Mouse (Mus musculus) limb, embryonic 11.5 days (tissue): Measurements from ENCODE around the gene Rbfox1. TPM values are rescaled to one million over a fixed set of nuclear protein-coding genes. Genes with fewer than 3 reads are reported as not detected.

ENCODE experiments used
- ATAC-seq: fragments of 200-750 bp; cut with Nextera tagmentation; 2 replicates; pipeline ENCODE4 v1.8.0; 2017; ENCODE audit warnings: low read depth; ENCODE audit not compliant: insufficient number of reproducible peaks, low FRiP score, low TSS enrichment
- DNase-seq: peaks from one replicate; pipeline ENCODE4 v3.0.0-alpha.2; 2015; ENCODE audit warnings: low spot score
- H3K27ac ChIP-seq: fragments of 300-500 bp; sonication (generic); replicated peaks from 2 replicates; pipeline ENCODE4 v1.5.1; 2014; ENCODE audit warnings: low read depth, mild to moderate bottlenecking, low read length
- H3K27me3 ChIP-seq: fragments of 300-500 bp; sonication (generic); 2 replicates; pipeline ENCODE4 v1.6.1; 2014; ENCODE audit warnings: mild to moderate bottlenecking, low read length, mixed read lengths; ENCODE audit not compliant: control insufficient read depth, insufficient read depth
- H3K36me3 ChIP-seq: fragments of 300-500 bp; sonication (generic); 2 replicates; pipeline ENCODE4 v1.6.1; 2014; ENCODE audit warnings: mild to moderate bottlenecking, low read length, moderate library complexity, mixed read lengths; ENCODE audit not compliant: control insufficient read depth, insufficient read depth
- H3K4me1 ChIP-seq: fragments of 300-500 bp; sonication (generic); 2 replicates; pipeline ENCODE4 v1.6.1; 2014; ENCODE audit warnings: low read length, mixed read lengths; ENCODE audit not compliant: control insufficient read depth, insufficient read depth
- H3K4me2 ChIP-seq: fragments of 300-500 bp; sonication (generic); 2 replicates; pipeline ENCODE4 v1.6.1; 2014; ENCODE audit warnings: low read depth, mild to moderate bottlenecking, moderate library complexity; ENCODE audit not compliant: severe bottlenecking
- H3K4me3 ChIP-seq: fragments of 300-500 bp; sonication (generic); 2 replicates; pipeline ENCODE4 v1.5.1; 2014; ENCODE audit warnings: low read depth, low read length
- H3K9ac ChIP-seq: fragments of 300-500 bp; sonication (generic); 2 replicates; pipeline ENCODE4 v1.6.1; 2014; ENCODE audit warnings: mild to moderate bottlenecking, low read length
- H3K9me3 ChIP-seq: fragments of 300-500 bp; sonication (generic); 2 replicates; pipeline ENCODE4 v1.6.1; 2016; ENCODE audit warnings: low read length; ENCODE audit not compliant: control insufficient read depth
- WGBS: fragments of 180-500 bp; shearing (Covaris S2); extraction: QIAGEN DNeasy Blood & Tissue Kit; methylation state at CpG from one replicate; pipeline ENCODE4 v1.1.7; 2014; 5-methylcytosine and 5-hydroxymethylcytosine counted together
- polyA plus RNA-seq: library from polyadenylated mRNA; unstranded; fragments of >200 nt; fragmentation: Nextera tagmentation; extraction: Ambion mirVana; gene quantifications from 2 replicates; pipeline ENCODE4 v1.2.1, GENCODE M21; 2014

Gene Rbfox1
- polyA plus RNA-seq, 1 experiment from 2014 or later = 0.81 TPM

DNA sequence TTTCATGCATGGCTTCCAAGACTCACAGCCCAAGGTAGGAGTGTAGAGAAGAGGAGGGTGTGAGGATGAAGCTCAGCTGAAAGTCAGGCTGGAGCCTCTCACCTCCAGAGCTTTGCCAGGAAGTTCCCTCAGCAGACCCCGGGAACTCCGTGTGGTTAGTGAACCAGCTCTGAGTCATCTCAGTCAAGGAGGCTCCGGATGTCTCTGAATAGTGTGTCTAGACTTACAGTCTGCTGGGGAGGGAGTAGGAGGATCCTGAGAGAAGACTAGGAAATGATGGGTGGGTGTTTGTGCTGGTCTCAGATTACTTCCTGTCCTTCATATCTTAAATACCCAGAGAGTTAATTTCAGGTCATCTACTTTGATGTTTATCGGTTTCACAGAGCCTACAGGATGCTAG, 1004.1 kb downstream of the Rbfox1 start:
- H3K9ac ChIP-seq = no peak overlapping the region
- 71% methylated on average over 4 of the region's 4 CpGs for WGBS
- H3K4me1 ChIP-seq = no peaks in the 10 kb centered on the region
- H3K27me3 ChIP-seq = no peaks in the 10 kb centered on the region
- H3K9me3 ChIP-seq = no peaks in the 10 kb centered on the region
- H3K36me3 ChIP-seq = no peaks in the 10 kb centered on the region
- H3K4me3 ChIP-seq = no peak overlapping the region
- ATAC-seq (no peak), DNase-seq (no peak)
- H3K4me2 ChIP-seq = no peak overlapping the region
- H3K27ac ChIP-seq = no peak overlapping the region

DNA sequence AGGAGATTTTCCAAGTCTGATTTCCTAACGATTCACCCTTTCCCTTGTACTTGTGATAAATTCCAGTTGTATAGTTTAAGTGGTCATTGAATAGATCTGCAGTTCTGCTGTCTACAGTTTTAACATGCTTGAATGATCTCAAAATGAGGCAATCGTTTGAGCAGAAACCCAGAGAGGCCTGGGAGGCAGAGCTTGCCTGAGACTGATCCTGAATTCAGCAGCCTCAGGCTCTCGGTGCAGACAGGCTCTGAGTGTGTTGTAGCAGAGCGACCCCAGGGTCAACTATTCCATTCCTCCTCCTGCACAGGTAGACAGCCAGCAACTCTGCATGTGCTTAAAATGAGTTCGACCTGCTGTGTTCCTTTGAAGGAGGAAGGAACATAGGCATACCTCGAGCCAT, 1012.6 kb downstream of the Rbfox1 start:
- ATAC-seq = no peak
- 64% methylated on average over 6 of the region's 6 CpGs for WGBS

DNA sequence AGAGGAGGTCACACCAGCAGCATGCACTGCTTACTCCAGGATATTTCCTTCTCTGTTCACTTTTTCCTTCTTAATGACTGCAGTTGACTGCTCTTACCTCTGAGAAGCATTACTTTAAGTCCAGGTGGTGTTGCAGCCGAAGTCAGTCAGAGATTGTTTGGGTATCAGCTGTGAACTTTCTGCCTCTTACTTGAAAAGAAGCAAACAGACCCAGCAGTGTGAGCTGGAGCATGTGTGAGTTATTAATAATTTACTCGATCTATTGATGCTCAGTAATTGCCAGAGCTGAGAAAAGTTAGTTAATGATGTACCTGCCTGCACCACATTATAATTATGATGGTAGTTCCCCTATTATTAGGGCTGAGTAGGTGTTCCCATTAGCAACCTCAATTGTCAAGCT, 1014.9 kb downstream of the Rbfox1 start:
- Histone ChIP-seq H3K9ac (no peak overlapping the region), H3K4me1 (no peaks in the 10 kb centered on the region; the same call in 1 of the 2 replicates), H3K4me2 (no peak overlapping the region), H3K4me3 (no peak overlapping the region), H3K27ac (no peak overlapping the region), H3K36me3 (no peaks in the 10 kb centered on the region), H3K9me3 (no peaks in the 10 kb centered on the region), H3K27me3 (no peaks in the 10 kb centered on the region)
- ATAC-seq = no peak
- no peak for DNase-seq
- WGBS = 68% methylated on average over 2 of the region's 2 CpGs

More for the DNA sequence above, 1012.6 kb downstream of the Rbfox1 start:
- no peaks in the 10 kb centered on the region for H3K27me3 ChIP-seq
- peak; percentile 23 for DNase-seq
- H3K4me1 ChIP-seq = no peaks in the 10 kb centered on the region; the same call in 1 of the 2 replicates
- no peak overlapping the region for H3K4me2 ChIP-seq
- H3K4me3 ChIP-seq = no peak overlapping the region
- H3K27ac ChIP-seq = no peak overlapping the region
- H3K9ac ChIP-seq = no peak overlapping the region
- H3K9me3 ChIP-seq = no peaks in the 10 kb centered on the region
- no peaks in the 10 kb centered on the region for H3K36me3 ChIP-seq

DNA sequence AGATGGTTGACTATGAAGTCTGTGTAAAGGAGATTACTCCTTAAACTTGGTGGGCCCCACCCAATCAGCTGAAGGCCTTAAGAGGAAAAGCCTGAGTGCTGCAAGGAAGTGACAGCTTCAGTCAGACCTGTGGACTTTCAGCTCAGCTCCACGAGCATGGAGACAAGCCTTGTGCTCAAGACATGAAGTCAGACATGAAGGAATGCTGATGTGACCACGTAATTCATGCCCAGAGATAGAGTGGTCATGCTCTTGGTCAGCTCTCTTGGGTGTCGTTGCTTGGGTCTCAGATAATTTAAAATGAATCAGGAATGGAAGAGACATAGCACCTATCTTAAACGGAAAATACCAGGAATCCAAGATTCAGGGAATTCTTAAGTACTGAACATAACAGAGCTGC, 1019.8 kb downstream of the Rbfox1 start:
- WGBS = 74% methylated on average over 4 of the region's 4 CpGs
- no peaks in the 10 kb centered on the region for H3K27me3 ChIP-seq
- no peak for DNase-seq

DNA sequence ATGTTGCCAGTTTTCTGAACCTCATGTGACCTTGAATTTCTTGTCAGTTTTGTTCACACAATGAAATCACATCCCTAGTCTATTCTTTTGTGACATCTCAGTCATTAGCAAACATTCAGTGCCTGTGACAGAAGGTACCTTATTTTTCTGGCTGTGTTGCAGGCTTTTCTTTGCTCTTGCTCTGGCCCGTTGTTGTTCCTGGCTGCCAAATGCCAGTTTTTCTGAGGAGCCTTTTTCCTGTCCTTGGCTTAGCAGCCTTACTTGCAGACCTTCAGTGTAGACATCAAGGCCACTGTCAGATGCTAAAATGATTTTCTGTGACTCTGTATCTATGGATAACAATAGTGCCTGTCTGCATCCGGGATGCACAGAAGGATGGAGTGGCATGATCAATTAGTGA, 1020.8 kb downstream of the Rbfox1 start:
- ATAC-seq = no peak
- no peaks in the 10 kb centered on the region for H3K27me3 ChIP-seq
- no peaks in the 10 kb centered on the region for H3K9me3 ChIP-seq
- DNase-seq = no peak
- no peak overlapping the region for H3K9ac ChIP-seq
- no peaks in the 10 kb centered on the region for H3K4me1 ChIP-seq
- no peak overlapping the region for H3K27ac ChIP-seq
- WGBS = 87% methylated on average over 2 of the region's 2 CpGs
- H3K36me3 ChIP-seq = no peaks in the 10 kb centered on the region
- H3K4me3 ChIP-seq = no peak overlapping the region
- no peak overlapping the region for H3K4me2 ChIP-seq

More for the DNA sequence above, 1019.8 kb downstream of the Rbfox1 start:
- no peak overlapping the region for H3K9ac ChIP-seq
- H3K9me3 ChIP-seq = no peaks in the 10 kb centered on the region
- no peak for ATAC-seq
- H3K4me3 ChIP-seq = no peak overlapping the region
- H3K4me2 ChIP-seq = no peak overlapping the region
- no peaks in the 10 kb centered on the region for H3K4me1 ChIP-seq
- H3K27ac ChIP-seq = no peak overlapping the region
- H3K36me3 ChIP-seq = no peaks in the 10 kb centered on the region

DNA sequence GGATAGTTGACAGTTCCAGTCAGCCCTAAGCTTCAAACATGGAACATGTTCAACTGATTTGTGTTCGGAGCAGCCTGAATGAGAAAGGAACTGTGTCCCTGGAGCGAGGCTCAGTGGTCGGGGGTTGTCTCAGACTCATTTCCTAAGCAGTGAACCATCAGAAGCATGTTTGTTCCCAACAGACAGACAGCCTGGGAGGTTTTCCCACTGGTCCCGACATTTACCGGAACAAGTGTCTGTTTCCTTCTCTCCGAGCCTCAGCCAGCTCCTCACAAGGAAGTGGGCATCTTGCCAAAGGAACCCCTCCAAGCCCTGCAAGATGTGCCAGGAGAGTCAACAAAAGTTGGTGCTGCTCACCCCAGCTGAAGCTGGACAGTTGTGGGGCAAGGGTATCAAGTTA, 1022.4 kb downstream of the Rbfox1 start:
- no peaks in the 10 kb centered on the region for H3K4me1 ChIP-seq
- H3K4me2 ChIP-seq = no peak overlapping the region
- no peak for ATAC-seq
- no peak for DNase-seq
- H3K4me3 ChIP-seq = no peak overlapping the region
- no peaks in the 10 kb centered on the region for H3K36me3 ChIP-seq
- H3K9me3 ChIP-seq = no peaks in the 10 kb centered on the region
- no peak overlapping the region for H3K9ac ChIP-seq
- H3K27ac ChIP-seq = no peak overlapping the region
- WGBS = 86% methylated on average over 6 of the region's 6 CpGs
- H3K27me3 ChIP-seq = no peaks in the 10 kb centered on the region

DNA sequence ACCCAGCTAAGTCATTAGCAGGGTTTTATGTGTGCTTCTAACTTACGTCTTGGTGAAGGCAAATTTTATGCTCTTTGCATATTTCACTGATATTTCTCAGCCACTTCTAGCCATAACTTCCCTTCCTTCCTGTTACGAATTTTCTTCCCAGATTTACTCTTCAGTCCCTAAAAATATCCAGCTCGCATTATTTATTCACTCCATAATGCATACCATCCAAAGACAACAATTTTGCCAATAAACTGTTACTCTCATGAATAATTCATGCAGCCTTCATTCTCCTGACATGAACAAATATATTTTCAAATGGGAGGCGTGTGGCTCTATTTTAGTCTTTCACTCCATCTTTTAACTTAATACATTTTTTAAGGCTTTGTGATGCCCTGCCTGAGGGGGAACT, 1029.4 kb downstream of the Rbfox1 start:
- no peak for ATAC-seq
- Histone ChIP-seq H3K9me3 (no peaks in the 10 kb centered on the region), H3K4me2 (no peak overlapping the region), H3K27me3 (no peaks in the 10 kb centered on the region), H3K4me3 (no peak overlapping the region), H3K9ac (no peak overlapping the region), H3K36me3 (no peaks in the 10 kb centered on the region), H3K27ac (no peak overlapping the region), H3K4me1 (0 out of 2 replicates have a peak, but pooled peaks cover 2% of the 10 kb centered on the region)
- DNase-seq = no peak
- WGBS = 87% methylated on average over 4 of the region's 4 CpGs

DNA sequence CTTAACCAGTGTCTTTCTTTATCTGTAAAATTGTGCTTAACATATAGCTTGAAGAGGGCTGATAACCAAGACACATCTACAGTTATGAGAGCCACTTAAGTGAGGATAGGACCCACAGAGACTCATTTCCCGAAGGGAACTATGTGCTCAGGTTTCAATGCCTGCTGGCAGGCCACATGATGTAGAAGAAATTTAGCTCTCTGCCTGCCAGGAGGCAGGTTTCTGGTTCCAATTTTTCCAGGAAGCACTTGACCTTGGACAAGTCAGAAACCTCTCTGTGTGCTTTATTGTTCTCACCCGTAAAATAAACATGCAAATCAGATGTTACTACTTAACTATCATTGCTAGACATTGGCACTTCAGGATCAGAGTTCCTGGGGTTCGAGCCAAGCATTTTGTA, 1033.5 kb downstream of the Rbfox1 start:
- Histone ChIP-seq H3K4me3 (no peak overlapping the region), H3K36me3 (no peaks in the 10 kb centered on the region), H3K9me3 (no peaks in the 10 kb centered on the region), H3K4me2 (no peak overlapping the region), H3K27me3 (no peaks in the 10 kb centered on the region), H3K9ac (no peak overlapping the region), H3K4me1 (0 out of 2 replicates have a peak, but pooled peaks cover 2% of the 10 kb centered on the region), H3K27ac (no peak overlapping the region)
- ATAC-seq = no peak
- no peak for DNase-seq
- 30% methylated on average over 3 of the region's 3 CpGs for WGBS

DNA sequence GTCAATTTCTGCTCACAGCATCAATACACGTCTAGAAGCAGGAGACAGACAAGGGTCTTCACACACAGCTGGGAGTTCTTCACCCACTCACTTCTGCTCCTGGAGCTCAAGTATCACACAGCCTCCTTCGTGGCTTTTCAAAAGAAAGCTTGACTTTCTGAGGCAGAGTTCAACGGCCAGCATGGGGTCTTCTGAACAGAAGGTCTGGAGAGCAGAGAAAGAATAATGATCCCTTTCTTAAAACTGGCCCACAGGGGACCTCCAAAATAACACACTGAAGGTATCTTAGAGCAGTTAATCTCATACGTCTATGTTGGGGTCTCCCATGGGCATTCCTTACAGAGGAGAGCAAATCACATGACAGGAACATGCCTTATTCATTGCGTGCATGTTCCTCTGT, 1034.5 kb downstream of the Rbfox1 start:
- Histone ChIP-seq H3K4me2 (no peak overlapping the region), H3K4me3 (no peak overlapping the region), H3K27ac (no peak overlapping the region), H3K36me3 (no peaks in the 10 kb centered on the region), H3K27me3 (no peaks in the 10 kb centered on the region), H3K4me1 (0 out of 2 replicates have a peak, but pooled peaks cover 2% of the 10 kb centered on the region), H3K9ac (no peak overlapping the region), H3K9me3 (no peaks in the 10 kb centered on the region)
- ATAC-seq = no peak
- WGBS = 44% methylated on average over 5 of the region's 5 CpGs
- no peak for DNase-seq
